Mouse (Mus musculus): ENCODE data around the gene Ltbp1.

Gene Ltbp1

DNA sequence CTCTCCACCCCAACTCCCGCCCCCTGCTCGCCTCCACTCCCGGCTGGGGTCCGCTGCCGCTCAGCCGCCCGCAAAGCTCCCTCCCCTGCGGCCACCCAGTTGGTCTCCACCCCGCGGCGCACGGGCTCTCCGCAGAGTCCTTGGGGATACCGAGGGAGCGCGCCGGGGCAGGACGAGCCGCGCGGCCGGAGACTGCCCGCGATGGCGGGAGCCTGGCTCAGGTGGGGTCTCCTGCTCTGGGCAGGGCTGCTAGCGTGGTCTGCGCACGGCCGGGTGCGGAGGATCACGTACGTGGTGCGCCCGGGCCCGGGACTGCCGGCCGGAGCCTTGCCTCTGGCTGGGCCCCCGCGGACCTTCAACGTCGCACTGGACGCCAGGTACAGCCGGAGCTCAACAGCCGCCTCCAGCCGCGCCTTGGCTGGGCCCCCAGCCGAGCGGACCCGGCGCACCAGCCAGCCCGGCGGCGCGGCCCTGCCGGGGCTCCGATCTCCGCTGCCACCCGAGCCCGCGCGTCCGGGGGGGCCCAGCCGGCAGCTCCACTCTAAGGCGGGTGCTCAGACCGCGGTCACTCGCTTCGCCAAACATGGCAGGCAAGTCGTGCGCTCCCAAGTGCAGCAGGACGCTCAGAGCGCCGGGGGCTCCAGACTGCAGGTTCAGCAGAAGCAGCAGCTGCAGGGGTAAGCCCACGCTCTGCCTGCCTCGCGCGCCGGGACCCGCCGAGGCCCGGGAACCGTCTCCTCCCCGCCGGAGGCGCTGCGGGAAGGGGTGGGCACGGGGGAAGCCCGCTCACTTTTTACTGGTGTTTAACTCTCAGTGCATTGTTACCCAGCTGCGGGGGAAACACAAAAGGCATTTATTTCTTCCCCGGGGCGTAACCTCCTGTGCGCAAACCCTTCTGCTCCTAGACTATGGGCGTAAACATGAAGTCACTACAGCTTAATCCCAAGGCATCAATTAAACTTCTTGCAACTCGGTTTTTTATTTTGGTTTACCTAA lies 615 bp downstream of the Ltbp1 start:
- DNase-seq, result peak; percentile 77

- DNase-seq, result no peak
These were observed 5.6 kb downstream of the Ltbp1 start for GRCm38 (mm10) chr17:75010955-75011354.

DNA sequence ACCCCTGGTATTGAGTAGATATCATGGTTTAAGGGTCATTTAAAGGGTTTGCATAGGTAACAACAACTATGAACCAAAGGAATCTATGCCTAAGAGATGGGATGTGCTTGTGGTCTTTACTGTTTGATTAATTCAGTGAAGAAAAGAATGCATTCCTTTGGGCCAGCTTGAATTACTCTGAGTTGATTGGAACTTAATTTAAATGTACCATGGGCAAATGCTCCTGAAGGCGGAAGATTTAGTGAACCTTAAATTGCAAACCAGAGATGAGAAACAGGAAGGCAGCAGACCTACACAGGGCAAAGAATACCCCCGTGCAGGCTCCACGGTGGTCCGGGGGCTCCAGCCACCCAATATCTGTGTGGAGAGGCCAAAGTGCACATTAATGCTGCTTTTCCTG lies 7.8 kb downstream of the Ltbp1 start:
- no peak for DNase-seq

DNA sequence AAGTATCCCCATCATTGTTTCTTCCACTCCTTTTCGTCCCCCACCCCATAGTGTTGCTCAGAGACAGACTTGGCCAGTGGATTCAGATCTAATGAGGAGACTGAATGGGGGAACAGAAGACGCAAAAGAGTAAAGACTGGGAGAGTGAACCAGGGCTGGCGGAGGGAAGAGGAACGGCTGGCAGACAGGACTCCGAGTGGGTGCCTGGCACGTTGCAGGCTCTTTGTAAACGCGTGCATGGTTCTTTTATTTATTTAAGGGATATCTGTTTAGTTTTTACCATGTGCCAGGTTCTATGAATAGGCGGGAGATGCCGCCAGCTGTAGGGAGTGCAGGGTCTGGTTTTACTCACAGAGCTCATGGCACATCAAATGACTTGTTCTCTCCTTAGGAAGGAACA lies 8.5 kb downstream of the Ltbp1 start:
- no peak for DNase-seq

GRCm38 (mm10) chr17:75014601-75015356 lies 9.4 kb downstream of the Ltbp1 start:
- no peak for DNase-seq

GRCm38 (mm10) chr17:75015546-75015945 lies 10.2 kb downstream of the Ltbp1 start:
- no peak for DNase-seq

- peak; percentile 64 for DNase-seq
These were observed 12.1 kb downstream of the Ltbp1 start for GRCm38 (mm10) chr17:75017423-75017822.

- DNase-seq, result no peak
These were observed 12.8 kb downstream of the Ltbp1 start for GRCm38 (mm10) chr17:75018142-75018541.

DNA sequence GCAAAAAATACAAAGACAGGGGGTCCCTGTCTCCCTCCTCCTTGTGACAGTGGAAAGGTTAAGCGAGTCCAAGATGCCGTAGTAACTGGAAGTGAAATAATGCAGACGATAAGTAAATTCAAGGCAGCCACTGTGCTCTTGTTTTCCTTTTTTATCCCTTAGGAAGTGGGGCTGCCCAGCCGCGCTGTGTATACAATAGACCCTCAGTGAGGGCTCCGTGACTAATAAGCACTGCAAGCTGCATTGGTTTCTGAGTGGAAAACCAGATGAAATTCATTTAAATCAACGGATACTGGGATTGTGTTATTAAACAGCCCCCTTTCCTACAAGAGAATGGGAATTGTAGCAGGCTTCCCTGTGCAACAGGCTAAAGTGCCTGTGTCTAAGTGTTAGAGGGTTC lies 14.7 kb downstream of the Ltbp1 start:
- peak; percentile 22 for DNase-seq

DNA sequence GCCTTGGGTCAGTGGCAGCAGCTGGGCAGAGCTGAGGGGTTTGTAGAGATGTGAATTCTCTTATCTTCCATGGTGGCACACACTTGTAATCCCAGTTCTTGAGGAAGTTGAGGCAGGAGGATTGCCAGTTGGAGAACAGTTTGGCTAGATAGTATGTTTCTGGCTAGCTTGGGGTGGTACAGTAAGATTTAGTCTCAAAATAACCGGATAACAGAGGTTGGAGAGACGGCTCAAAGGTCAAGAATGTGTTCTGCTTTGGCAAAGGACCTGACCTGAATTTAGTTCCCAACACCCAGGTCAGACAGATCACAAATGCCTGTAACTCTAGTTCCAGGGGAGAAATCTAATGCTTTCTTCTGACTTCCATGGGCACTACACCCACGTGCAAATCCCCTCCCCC lies 15.3 kb downstream of the Ltbp1 start:
- no peak for DNase-seq

DNA sequence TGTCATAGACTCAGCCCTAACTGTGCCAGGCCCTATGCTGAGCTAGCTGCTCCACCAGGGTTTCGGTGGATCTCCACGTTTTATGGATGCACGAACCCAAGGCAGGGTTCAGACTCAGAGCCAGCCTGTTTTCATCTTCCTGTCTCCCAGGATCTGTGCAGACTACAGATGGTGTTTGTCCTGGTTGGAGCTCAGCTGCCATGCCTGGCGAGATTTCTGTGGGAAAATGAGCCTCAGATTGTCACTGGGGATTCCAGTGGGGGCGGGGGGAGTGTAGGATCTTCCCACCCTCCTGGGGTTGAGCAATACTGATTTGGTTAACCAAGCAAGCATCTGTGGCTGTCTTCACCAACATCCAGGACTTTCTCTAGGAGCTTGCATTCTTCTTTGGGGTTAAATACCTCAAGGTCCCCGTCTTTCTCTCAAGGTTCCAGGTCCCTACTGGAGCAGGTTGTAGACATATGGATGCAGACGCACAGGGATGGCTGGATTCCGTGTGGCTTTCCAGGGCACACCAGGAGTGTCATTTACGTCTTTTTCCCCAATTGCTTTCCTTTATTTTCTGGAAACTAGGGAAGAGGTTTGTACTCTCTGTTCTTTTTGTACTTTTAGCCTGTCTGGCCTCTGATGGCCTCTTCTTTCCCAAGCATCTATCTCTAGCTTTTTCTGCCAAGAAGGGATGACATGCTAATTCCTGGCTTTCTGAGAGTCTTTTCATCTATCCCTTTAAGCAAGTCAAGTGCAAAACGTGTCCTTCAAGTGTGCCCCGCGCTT lies 22.2 kb downstream of the Ltbp1 start:
- DNase-seq, result peak; percentile 24

GRCm38 (mm10) chr17:75033356-75033755 lies 28.0 kb downstream of the Ltbp1 start:
- DNase-seq, result no peak

- DNase-seq, result no peak
These were observed 28.7 kb downstream of the Ltbp1 start for GRCm38 (mm10) chr17:75033872-75034615.

DNA sequence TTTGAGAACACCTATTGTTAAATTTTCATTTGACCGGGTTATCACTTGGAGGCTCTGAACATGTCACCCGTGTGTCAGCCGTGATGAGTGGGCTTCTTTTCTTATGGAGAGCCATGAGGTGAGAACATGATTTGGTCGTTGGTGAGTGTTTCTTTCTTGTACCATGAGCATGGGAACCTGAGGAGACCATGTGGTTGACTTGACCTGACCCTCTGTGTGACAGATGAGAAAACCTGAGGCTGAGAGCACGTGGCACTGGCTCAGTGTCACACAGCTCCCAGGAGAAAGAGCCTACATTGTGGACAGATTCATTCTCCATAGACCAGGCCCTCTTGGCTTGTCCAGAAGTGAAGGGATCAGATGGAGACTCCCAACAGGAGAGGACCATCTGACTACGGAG lies 31.5 kb downstream of the Ltbp1 start:
- DNase-seq, result no peak

DNA sequence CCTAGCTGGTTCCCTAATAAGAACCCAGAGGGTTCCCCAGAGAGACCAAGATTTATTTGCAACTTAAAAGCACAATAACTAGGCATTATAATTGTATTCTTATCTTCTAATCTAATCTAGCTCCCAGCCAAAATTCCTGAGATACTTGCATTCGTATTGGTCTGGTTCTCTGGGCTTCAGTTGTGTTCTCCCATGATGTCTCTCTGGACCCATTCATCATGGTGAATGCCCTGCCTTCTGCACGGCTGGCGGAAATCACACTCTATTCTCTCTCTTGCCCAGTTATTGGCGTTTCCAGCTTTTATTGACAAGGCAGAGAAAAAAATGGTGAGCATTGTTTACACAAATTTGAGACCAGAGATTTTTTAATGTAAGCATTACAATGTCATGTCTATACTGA lies 33.6 kb downstream of the Ltbp1 start:
- no peak for DNase-seq

DNA sequence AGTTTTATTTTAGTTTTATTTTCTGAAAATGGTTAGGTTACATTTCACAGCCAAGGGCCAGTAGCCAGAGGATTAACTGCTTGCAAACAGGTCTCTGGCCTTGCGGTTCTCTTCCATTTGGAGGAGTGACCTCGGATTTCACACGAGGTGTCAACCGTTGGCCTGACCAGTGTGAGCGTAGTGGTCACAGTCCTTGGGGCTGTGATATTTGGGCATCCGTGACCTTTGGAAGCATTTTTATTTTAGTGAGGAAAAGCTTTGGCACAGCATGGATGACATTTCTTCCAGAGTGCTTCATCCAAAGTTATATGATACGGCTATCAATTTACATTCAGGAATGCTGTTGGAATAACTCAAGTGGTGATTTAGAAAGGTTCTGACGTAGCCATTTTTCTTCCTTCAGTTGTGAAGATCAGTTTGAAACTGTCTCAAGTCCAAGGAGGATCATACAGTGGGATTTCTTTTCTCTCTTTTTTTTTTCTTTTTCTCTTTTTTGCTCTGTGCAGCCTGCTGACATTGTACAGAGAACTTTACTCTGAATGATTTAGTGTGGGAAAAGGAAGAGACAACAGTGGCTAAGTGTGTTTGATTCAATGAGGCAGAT lies 44.1 kb downstream of the Ltbp1 start:
- DNase-seq, result no peak

DNA sequence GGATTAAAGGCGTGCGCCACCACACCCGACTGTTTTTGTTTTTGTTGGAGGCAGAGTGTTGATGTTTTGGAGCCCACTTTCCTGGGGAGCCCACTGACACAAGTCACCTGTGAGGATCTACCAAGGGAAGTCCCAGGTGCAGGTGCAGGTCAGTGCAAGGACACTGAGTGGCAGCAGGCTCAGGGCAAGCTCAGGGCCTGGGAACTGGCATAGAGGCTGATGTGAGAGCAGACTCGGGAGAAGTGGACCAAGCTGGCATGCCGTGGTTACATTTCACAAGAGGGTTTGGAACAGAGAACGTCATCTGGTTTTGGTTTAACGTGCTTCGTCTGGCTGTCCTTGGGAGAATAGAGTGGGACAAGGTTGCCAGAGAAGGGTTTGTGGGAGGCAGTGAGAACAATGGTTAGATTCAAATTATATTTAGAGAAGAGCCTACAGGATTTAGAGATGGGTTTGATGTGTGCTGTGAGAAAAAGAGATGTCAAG lies 46.1 kb downstream of the Ltbp1 start:
- no peak for DNase-seq

GRCm38 (mm10) chr17:75055235-75055634 lies 49.9 kb downstream of the Ltbp1 start:
- no peak for DNase-seq

- no peak for DNase-seq
These were observed 50.6 kb downstream of the Ltbp1 start for GRCm38 (mm10) chr17:75055961-75056360.

- DNase-seq, result no peak
These were observed 51.3 kb downstream of the Ltbp1 start for GRCm38 (mm10) chr17:75056631-75057030.

DNA sequence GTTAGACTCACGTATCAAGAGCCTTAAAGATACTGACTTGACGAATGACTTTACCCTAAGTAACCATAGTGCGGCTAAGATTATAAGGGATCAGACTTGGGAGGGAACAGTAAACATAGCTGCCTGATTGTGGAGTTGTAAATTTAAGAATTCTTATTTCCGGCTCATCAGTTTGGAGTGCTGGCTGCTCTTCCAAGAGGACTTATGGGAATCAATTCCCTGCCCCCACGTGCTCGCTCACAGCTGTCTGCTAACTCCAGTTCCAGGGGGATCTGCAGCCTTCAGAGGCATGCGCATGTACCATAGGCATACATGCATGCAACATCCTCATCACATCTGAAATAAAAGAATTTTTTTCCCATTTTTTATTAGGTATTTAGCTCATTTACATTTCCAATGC lies 61.0 kb downstream of the Ltbp1 start:
- DNase-seq, result no peak

GRCm38 (mm10) chr17:75067314-75067713 lies 61.9 kb downstream of the Ltbp1 start:
- peak; percentile 23 for DNase-seq

Measured in retina, postnatal 1 day (tissue).